Mouse (Mus musculus): ENCODE data around the gene Tshr. TPM values are rescaled to one million over a fixed set of nuclear protein-coding genes. Genes with fewer than 3 reads are reported as not detected.
A peak's percentile ranks its signal among the peaks of the same experiment; 100 is the strongest.

The Tshr gene
- polyA plus RNA-seq, 1 experiment from 2014 or later: 0.47 TPM

- WGBS: 13% methylated on average over 5 of the region's 5 CpGs
- Histone ChIP-seq H3K9me3 (ENCODE audit: control insufficient read depth, low read length) (no peaks in the 10 kb centered on the region), H3K36me3 (ENCODE audit: control insufficient read depth, insufficient read depth, low read length) (peaks cover 31% of the 10 kb centered on the region), H3K4me2 (ENCODE audit: low read length) (peak overlapping the region; percentile 51), H3K9ac (ENCODE audit: low read length) (peak overlapping the region; percentile 100), H3K27ac (ENCODE audit: low read depth) (peak overlapping the region; percentile 100), H3K4me3 (ENCODE audit: low read depth, low read length) (peak overlapping the region; percentile 85), H3K27me3 (replicated peaks; ENCODE audit: control insufficient read depth, insufficient read depth, low read length) (no peaks in the 10 kb centered on the region), H3K4me1 (replicated peaks; ENCODE audit: control insufficient read depth, insufficient read depth, low read length) (peaks cover 7% of the 10 kb centered on the region; the same call in 1 of the 2 replicates)
- ATAC-seq (replicated peaks; ENCODE audit: low FRiP score, low TSS enrichment, low read depth): no peak
- DNase-seq (ENCODE audit: low spot score): no peak
Observed at GRCm38 (mm10) chr12:91587491-91588033, 203.2 kb downstream of the Tshr start.

DNA sequence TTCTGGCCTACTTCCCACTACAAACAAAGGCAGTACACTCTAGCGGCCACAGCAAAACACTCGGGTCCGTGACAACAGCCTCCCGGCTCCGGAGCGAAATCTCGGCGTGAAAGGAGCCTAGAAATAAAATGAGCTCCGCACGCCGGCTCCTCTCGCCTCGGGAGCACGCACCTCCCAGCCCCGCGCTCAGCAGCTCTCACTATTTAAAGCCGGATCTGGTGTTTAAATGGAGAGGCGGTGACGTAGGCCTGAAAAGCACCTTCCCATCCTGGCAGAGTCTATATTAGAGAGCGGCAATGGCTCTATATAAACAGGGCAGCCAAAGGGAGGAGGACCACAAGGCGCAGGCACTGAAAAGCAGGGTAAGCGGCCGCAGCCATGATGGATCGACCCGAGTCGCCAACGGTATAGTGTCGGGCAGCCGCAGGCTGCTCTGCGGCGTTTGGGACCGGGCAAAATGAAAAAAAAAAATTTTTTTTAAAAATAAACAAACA is 203.9 kb downstream of the Tshr start:
- H3K4me2 ChIP-seq (ENCODE audit: low read length): peak overlapping the region; percentile 51
- H3K4me1 ChIP-seq (replicated peaks; ENCODE audit: control insufficient read depth, insufficient read depth, low read length): peaks cover 7% of the 10 kb centered on the region; the same call in 1 of the 2 replicates
- H3K9ac ChIP-seq (ENCODE audit: low read length): peak overlapping the region; percentile 100
- under 1% methylated on average over 32 of the region's 32 CpGs for WGBS
- H3K36me3 ChIP-seq (ENCODE audit: control insufficient read depth, insufficient read depth, low read length): peaks cover 25% of the 10 kb centered on the region
- ATAC-seq (replicated peaks; ENCODE audit: low FRiP score, low TSS enrichment, low read depth) (peak; percentile 87), DNase-seq (ENCODE audit: low spot score) (peak; percentile 96)
- peak overlapping the region; percentile 85 for H3K4me3 ChIP-seq (ENCODE audit: low read depth, low read length)
- H3K27ac ChIP-seq (ENCODE audit: low read depth): peak overlapping the region; percentile 100
- no peaks in the 10 kb centered on the region for H3K9me3 ChIP-seq (ENCODE audit: control insufficient read depth, low read length)
- no peaks in the 10 kb centered on the region for H3K27me3 ChIP-seq (replicated peaks; ENCODE audit: control insufficient read depth, insufficient read depth, low read length)

GRCm38 (mm10) chr12:91588670-91589541 is 204.5 kb downstream of the Tshr start:
- Histone ChIP-seq H3K27ac (ENCODE audit: low read depth) (peak overlapping the region; percentile 100), H3K4me2 (ENCODE audit: low read length) (peak overlapping the region; percentile 51), H3K9ac (ENCODE audit: low read length) (peak overlapping the region; percentile 100), H3K9me3 (ENCODE audit: control insufficient read depth, low read length) (no peaks in the 10 kb centered on the region), H3K4me3 (ENCODE audit: low read depth, low read length) (peak overlapping the region; percentile 85), H3K36me3 (ENCODE audit: control insufficient read depth, insufficient read depth, low read length) (peaks cover 18% of the 10 kb centered on the region), H3K4me1 (replicated peaks; ENCODE audit: control insufficient read depth, insufficient read depth, low read length) (peaks cover 7% of the 10 kb centered on the region; the same call in 1 of the 2 replicates), H3K27me3 (replicated peaks; ENCODE audit: control insufficient read depth, insufficient read depth, low read length) (no peaks in the 10 kb centered on the region)
- WGBS: under 1% methylated on average over 62 of the region's 83 CpGs
- ATAC-seq (replicated peaks; ENCODE audit: low FRiP score, low TSS enrichment, low read depth): peak; percentile 10
- peak; percentile 87 for DNase-seq (ENCODE audit: low spot score)

GRCm38 (mm10) chr12:91589542-91589846 is 205.1 kb downstream of the Tshr start:
- Histone ChIP-seq H3K9me3 (ENCODE audit: control insufficient read depth, low read length) (no peaks in the 10 kb centered on the region), H3K4me2 (ENCODE audit: low read length) (peak overlapping the region; percentile 51; the same call in 1 of the 2 replicates)

DNA sequence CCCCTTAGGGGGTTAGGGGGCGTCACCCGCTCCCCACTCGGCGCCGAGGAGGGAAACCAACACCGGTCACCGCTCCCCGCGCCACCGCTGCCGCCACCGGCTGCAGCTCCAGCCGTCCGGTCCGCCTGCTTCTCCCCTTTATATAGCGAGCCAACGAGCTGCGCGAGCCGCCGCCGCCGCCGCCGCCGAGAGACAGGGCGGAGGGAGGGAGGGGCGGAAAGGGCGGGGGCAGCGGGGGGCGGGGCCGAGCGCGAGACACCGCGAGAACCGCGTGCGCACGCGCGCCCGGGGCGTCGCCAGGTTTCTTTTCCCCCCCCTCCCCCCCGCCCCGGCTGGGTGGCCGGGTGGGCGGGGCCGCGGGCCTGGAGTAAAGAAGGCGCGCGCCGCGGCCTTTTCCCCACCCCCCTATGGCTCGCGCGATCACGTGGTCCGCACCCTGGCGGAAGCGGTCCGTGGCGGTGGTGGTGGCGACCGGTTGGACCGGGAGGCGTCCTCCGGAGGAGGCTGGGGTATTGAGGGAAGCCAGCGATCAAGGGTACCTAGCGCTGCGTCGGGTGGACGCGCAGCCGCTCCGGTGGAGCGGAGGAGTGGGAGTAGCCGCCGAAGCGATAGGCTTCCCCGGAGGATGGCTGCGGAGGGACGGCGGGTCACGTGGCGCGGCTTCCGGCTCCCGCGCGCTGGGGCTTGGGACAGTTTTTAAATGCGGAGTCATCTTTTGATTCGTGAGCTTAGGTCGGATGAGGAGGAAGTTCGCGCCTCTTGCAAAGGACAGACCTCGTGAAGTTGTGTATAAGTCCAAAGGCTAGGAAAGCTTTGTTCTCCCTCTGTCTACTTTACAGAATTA is 205.7 kb downstream of the Tshr start, which contains the start of gene Gtf2a1:
Gene Gtf2a1, minus strand, starts transcription at position 641 of the 844 bp plus-strand sequence.
- H3K27ac ChIP-seq (ENCODE audit: low read depth): peak within 1 kb of the TSS; percentile 100
- peaks cover 7% of the 10 kb centered on the region for H3K36me3 ChIP-seq (ENCODE audit: control insufficient read depth, insufficient read depth, low read length)
- H3K4me1 ChIP-seq (replicated peaks; ENCODE audit: control insufficient read depth, insufficient read depth, low read length): peaks cover 7% of the 10 kb centered on the region; the same call in 1 of the 2 replicates
- peak within 1 kb of the TSS; percentile 84 for H3K4me2 ChIP-seq (ENCODE audit: low read length)
- ATAC-seq (replicated peaks; ENCODE audit: low FRiP score, low TSS enrichment, low read depth): peak; percentile 87
- under 1% methylated on average over 89 of the region's 99 CpGs for WGBS
- H3K27me3 ChIP-seq (replicated peaks; ENCODE audit: control insufficient read depth, insufficient read depth, low read length): no peaks in the 10 kb centered on the region
- no peaks in the 10 kb centered on the region for H3K9me3 ChIP-seq (ENCODE audit: control insufficient read depth, low read length)
- H3K9ac ChIP-seq (ENCODE audit: low read length): peak within 1 kb of the TSS; percentile 100
- peak within 1 kb of the TSS; percentile 85 for H3K4me3 ChIP-seq (ENCODE audit: low read depth, low read length)
- DNase-seq (ENCODE audit: low spot score): peak; percentile 99

More at GRCm38 (mm10) chr12:91589542-91589846, 205.1 kb downstream of the Tshr start:
- Histone ChIP-seq H3K4me3 (ENCODE audit: low read depth, low read length) (peak overlapping the region; percentile 85), H3K9ac (ENCODE audit: low read length) (peak overlapping the region; percentile 100), H3K27ac (ENCODE audit: low read depth) (peak overlapping the region; percentile 100), H3K27me3 (replicated peaks; ENCODE audit: control insufficient read depth, insufficient read depth, low read length) (no peaks in the 10 kb centered on the region), H3K36me3 (ENCODE audit: control insufficient read depth, insufficient read depth, low read length) (peaks cover 12% of the 10 kb centered on the region), H3K4me1 (replicated peaks; ENCODE audit: control insufficient read depth, insufficient read depth, low read length) (peaks cover 7% of the 10 kb centered on the region; the same call in 1 of the 2 replicates)
- under 1% methylated on average over 11 of the region's 11 CpGs for WGBS
- DNase-seq (ENCODE audit: low spot score) (no peak), ATAC-seq (replicated peaks; ENCODE audit: low FRiP score, low TSS enrichment, low read depth) (no peak)

- Histone ChIP-seq H3K9me3 (ENCODE audit: control insufficient read depth, low read length) (no peaks in the 10 kb centered on the region), H3K9ac (ENCODE audit: low read length) (peak overlapping the region; percentile 100), H3K27me3 (replicated peaks; ENCODE audit: control insufficient read depth, insufficient read depth, low read length) (no peaks in the 10 kb centered on the region), H3K4me2 (ENCODE audit: low read length) (peak overlapping the region; percentile 84), H3K27ac (ENCODE audit: low read depth) (peak overlapping the region; percentile 100), H3K4me3 (ENCODE audit: low read depth, low read length) (peak overlapping the region; percentile 85), H3K36me3 (ENCODE audit: control insufficient read depth, insufficient read depth, low read length) (peaks cover 3% of the 10 kb centered on the region; the same call in 1 of the 2 replicates), H3K4me1 (replicated peaks; ENCODE audit: control insufficient read depth, insufficient read depth, low read length) (peaks cover 7% of the 10 kb centered on the region; the same call in 1 of the 2 replicates)
- no peak for ATAC-seq (replicated peaks; ENCODE audit: low FRiP score, low TSS enrichment, low read depth)
- peak; percentile 68 for DNase-seq (ENCODE audit: low spot score)
- WGBS: 30% methylated on average over 6 of the region's 6 CpGs
Observed at GRCm38 (mm10) chr12:91590716-91591115, 206.4 kb downstream of the Tshr start.

- H3K9ac ChIP-seq (ENCODE audit: low read length): no peak overlapping the region; the same call in 1 of the 2 replicates
- no peak for DNase-seq (ENCODE audit: low spot score)
- H3K36me3 ChIP-seq (ENCODE audit: control insufficient read depth, insufficient read depth, low read length): no peaks in the 10 kb centered on the region
Observed at GRCm38 (mm10) chr12:91591191-91591590, 206.8 kb downstream of the Tshr start.

GRCm38 (mm10) chr12:91592128-91592527 is 207.8 kb downstream of the Tshr start:
- H3K9me3 ChIP-seq (ENCODE audit: control insufficient read depth, low read length): no peaks in the 10 kb centered on the region
- H3K4me2 ChIP-seq (ENCODE audit: low read length): no peak overlapping the region
- no peak overlapping the region for H3K9ac ChIP-seq (ENCODE audit: low read length)
- no peaks in the 10 kb centered on the region for H3K27me3 ChIP-seq (replicated peaks; ENCODE audit: control insufficient read depth, insufficient read depth, low read length)
- H3K4me3 ChIP-seq (ENCODE audit: low read depth, low read length): no peak overlapping the region
- peaks cover 3% of the 10 kb centered on the region; the same call in 1 of the 2 replicates for H3K4me1 ChIP-seq (replicated peaks; ENCODE audit: control insufficient read depth, insufficient read depth, low read length)
- DNase-seq (ENCODE audit: low spot score): no peak
- H3K27ac ChIP-seq (ENCODE audit: low read depth): no peak overlapping the region
- no peak for ATAC-seq (replicated peaks; ENCODE audit: low FRiP score, low TSS enrichment, low read depth)
- H3K36me3 ChIP-seq (ENCODE audit: control insufficient read depth, insufficient read depth, low read length): no peaks in the 10 kb centered on the region
- WGBS: 96% methylated on average over 3 of the region's 3 CpGs

More at GRCm38 (mm10) chr12:91591191-91591590, 206.8 kb downstream of the Tshr start:
- Histone ChIP-seq H3K27ac (ENCODE audit: low read depth) (peak overlapping the region; percentile 100), H3K4me1 (replicated peaks; ENCODE audit: control insufficient read depth, insufficient read depth, low read length) (peaks cover 7% of the 10 kb centered on the region; the same call in 1 of the 2 replicates), H3K4me3 (ENCODE audit: low read depth, low read length) (peak overlapping the region; percentile 85; the same call in 1 of the 2 replicates), H3K4me2 (ENCODE audit: low read length) (peak overlapping the region; percentile 84), H3K9me3 (ENCODE audit: control insufficient read depth, low read length) (no peaks in the 10 kb centered on the region), H3K27me3 (replicated peaks; ENCODE audit: control insufficient read depth, insufficient read depth, low read length) (no peaks in the 10 kb centered on the region)
- no peak for ATAC-seq (replicated peaks; ENCODE audit: low FRiP score, low TSS enrichment, low read depth)
- WGBS: 86% methylated on average over 1 of the region's 1 CpGs

All from intestine, embryonic 14.5 days (tissue).